Mouse (Mus musculus): Measurements from ENCODE around the gene Ctse.

The Ctse gene

GRCm38 (mm10) chr1:131652670-131653443 lies 14.8 kb downstream of the Ctse start:
- no peak for DNase-seq (ENCODE audit: low spot score in 2 of 2)

GRCm38 (mm10) chr1:131655601-131656000 lies 17.5 kb downstream of the Ctse start:
- DNase-seq (ENCODE audit: low spot score in 2 of 2) = no peak

GRCm38 (mm10) chr1:131657945-131658354 lies 19.8 kb downstream of the Ctse start:
- DNase-seq (ENCODE audit: low spot score in 2 of 2) = peak; percentile 86 to 90

GRCm38 (mm10) chr1:131659512-131660085 lies 21.5 kb downstream of the Ctse start:
- DNase-seq (ENCODE audit: low spot score in 2 of 2) = no peak

- DNase-seq (ENCODE audit: low spot score in 2 of 2) = no peak
These were observed 22.2 kb downstream of the Ctse start for GRCm38 (mm10) chr1:131660266-131660665.

- DNase-seq (ENCODE audit: low spot score in 2 of 2) = no peak
These were observed 22.8 kb downstream of the Ctse start for GRCm38 (mm10) chr1:131660716-131661472.

GRCm38 (mm10) chr1:131661749-131662148 lies 23.6 kb downstream of the Ctse start:
- peak in 1 of 2 experiments; percentile 26 for DNase-seq (ENCODE audit: low spot score in 2 of 2)

- DNase-seq (ENCODE audit: low spot score in 2 of 2) = no peak
These were observed 25.3 kb downstream of the Ctse start for GRCm38 (mm10) chr1:131663286-131663995.

- DNase-seq (ENCODE audit: low spot score in 2 of 2) = no peak
These were observed 26.0 kb downstream of the Ctse start for GRCm38 (mm10) chr1:131664136-131664535.

- DNase-seq (ENCODE audit: low spot score in 2 of 2) = no peak
These were observed 27.8 kb downstream of the Ctse start for GRCm38 (mm10) chr1:131665886-131666285.

GRCm38 (mm10) chr1:131671113-131671512 lies 33.0 kb downstream of the Ctse start:
- no peak for DNase-seq (ENCODE audit: low spot score in 2 of 2)

- no peak for DNase-seq (ENCODE audit: low spot score in 2 of 2)
These were observed 34.3 kb downstream of the Ctse start for GRCm38 (mm10) chr1:131672361-131672760.

GRCm38 (mm10) chr1:131679644-131680043 lies 41.5 kb downstream of the Ctse start:
- no peak for DNase-seq (ENCODE audit: low spot score in 2 of 2)

- DNase-seq (ENCODE audit: low spot score in 2 of 2) = no peak
These were observed 49.6 kb downstream of the Ctse start for GRCm38 (mm10) chr1:131687739-131688138.

GRCm38 (mm10) chr1:131688475-131688874 lies 50.4 kb downstream of the Ctse start, which contains the start of gene Rab7b:
Rab7b (plus strand) TSS chr1:131688695.
- peak; percentile 66 to 77 for DNase-seq (ENCODE audit: low spot score in 2 of 2)

- DNase-seq (ENCODE audit: low spot score in 2 of 2) = no peak
These were observed 50.9 kb downstream of the Ctse start for GRCm38 (mm10) chr1:131689016-131689415.

- no peak for DNase-seq (ENCODE audit: low spot score in 2 of 2)
These were observed 51.8 kb downstream of the Ctse start for GRCm38 (mm10) chr1:131689899-131690298.

- DNase-seq (ENCODE audit: low spot score in 2 of 2) = peak; percentile 64 to 83
These were observed 52.3 kb downstream of the Ctse start for GRCm38 (mm10) chr1:131690435-131690834.

- DNase-seq (ENCODE audit: low spot score in 2 of 2) = no peak
These were observed 53.2 kb downstream of the Ctse start for GRCm38 (mm10) chr1:131691356-131691755.

- DNase-seq (ENCODE audit: low spot score in 2 of 2) = no peak
These were observed 57.2 kb downstream of the Ctse start for GRCm38 (mm10) chr1:131695308-131695707.

GRCm38 (mm10) chr1:131696325-131696724 lies 58.2 kb downstream of the Ctse start:
- DNase-seq (ENCODE audit: low spot score in 2 of 2) = no peak

GRCm38 (mm10) chr1:131698770-131699169 lies 60.7 kb downstream of the Ctse start:
- no peak for DNase-seq (ENCODE audit: low spot score in 2 of 2)

All from urinary bladder, postnatal 36 days (tissue).